Mouse (Mus musculus) liver, embryonic 14.5 days (tissue): ENCODE measurements at regions not wholly inside any gene's neighbourhood (a gene's known extent, or its start where the extent isn't known, plus 50 kb on each side); places are given as distances from the start of the nearest gene placed in this dataset.

Experiments
- CTCF ChIP-seq: IDR thresholded peaks from 2 replicates; pipeline ENCODE4 v1.5.1; 2016; ENCODE audit warnings: antibody characterized with exemption, low read depth, control low read depth
- EP300 ChIP-seq: IDR thresholded peaks from 2 replicates; pipeline ENCODE4 v1.6.1; 2016; ENCODE audit warnings: antibody characterized with exemption, low read depth

GRCm38 (mm10) chr9:90827474-90827873, 534.7 kb upstream of the Zic4 start:
- no peak for TF ChIP-seq EP300
- no peak for TF ChIP-seq CTCF
